Mouse (Mus musculus) gastrocnemius, postnatal 36 days (tissue): ENCODE results near the gene Ap1g2. TPM values are rescaled to one million over a fixed set of nuclear protein-coding genes. Genes with fewer than 3 reads are reported as not detected.
A peak's percentile ranks its signal among the peaks of the same experiment; 100 is the strongest.

ENCODE experiments used
- DNase-seq, 2 experiments: peaks; one replicate each; pipeline ENCODE4 v3.0.0; 2022
- intact Hi-C: fragments of 180-260 bp; cut with DNase I; formaldehyde crosslinking; loops from one replicate; pipeline ENCODE4 v1.15.1; 2025
- total RNA-seq, 2 experiments: library from RNA; stranded (reverse); gene quantifications; 2 replicates each; pipeline ENCODE4 v1.2.3; 2021

Ap1g2 gene
- total RNA-seq, 2 experiments from 2014 or later: 4.0 to 5.1 TPM

GRCm38 (mm10) chr14:55094704-55095231, 11.6 kb downstream of the Ap1g2 start, which contains the start of gene Thtpa:
Gene Thtpa, plus strand, starts transcription at chr14:55094784.
- intact Hi-C loops: loop anchor here (5.0 to 10.0 kb wide), 2 partner anchors 202 to 580 kb away; partner anchors contain the start of genes Pabpn1 and Prmt5
- DNase-seq: peak; percentile 55 to 72

- DNase-seq: no peak
- intact Hi-C loops: loop anchor here (5.0 to 10.0 kb wide), 2 partner anchors 202 to 579 kb away; partner anchors contain the start of genes Pabpn1 and Prmt5
Observed at GRCm38 (mm10) chr14:55093927-55094326, 12.5 kb downstream of the Ap1g2 start.

GRCm38 (mm10) chr14:55092011-55092577, 14.3 kb downstream of the Ap1g2 start, which contains the start of gene Zfhx2:
Gene Zfhx2, minus strand, starts transcription at chr14:55092324.
- intact Hi-C loops: loop anchor here (5.0 to 10.0 kb wide), 2 partner anchors 200 to 577 kb away; partner anchors contain the start of genes Pabpn1 and Prmt5
- DNase-seq: peak; percentile 85 to 90

GRCm38 (mm10) chr14:55091209-55091865, 15.1 kb downstream of the Ap1g2 start:
- intact Hi-C loops: loop anchor here (5.0 to 10.0 kb wide), 2 partner anchors 199 to 577 kb away; partner anchors contain the start of genes Pabpn1 and Prmt5
- DNase-seq: no peak

- intact Hi-C loops: no loop called here
- no peak for DNase-seq
Observed at GRCm38 (mm10) chr14:55089199-55089947, 17.0 kb downstream of the Ap1g2 start.

- no peak for DNase-seq
- intact Hi-C loops: no loop called here
Observed at GRCm38 (mm10) chr14:55086009-55086514, 20.3 kb downstream of the Ap1g2 start.

- intact Hi-C loops: no loop called here
- no peak for DNase-seq
Observed at GRCm38 (mm10) chr14:55085324-55086008, 20.9 kb downstream of the Ap1g2 start.

- intact Hi-C loops: no loop called here
- no peak for DNase-seq
Observed at GRCm38 (mm10) chr14:55083481-55083880, 22.9 kb downstream of the Ap1g2 start.

GRCm38 (mm10) chr14:55081105-55081504, 25.3 kb downstream of the Ap1g2 start:
- no peak for DNase-seq
- intact Hi-C loops: no loop called here

- peak; percentile 50 to 59 for DNase-seq
- intact Hi-C loops: loop anchor here (2.0 kb wide), 1 partner anchor 53 kb away; no protein-coding TSS in a partner anchor
Observed at GRCm38 (mm10) chr14:55079214-55079970, 27.0 kb downstream of the Ap1g2 start.

- intact Hi-C loops: loop anchor here (2.0 kb wide), 1 partner anchor 52 kb away; no protein-coding TSS in a partner anchor
- no peak for DNase-seq
Observed at GRCm38 (mm10) chr14:55078366-55078989, 27.9 kb downstream of the Ap1g2 start.

- DNase-seq: no peak
- intact Hi-C loops: loop anchor here (2.0 kb wide), 1 partner anchor 51 kb away; no protein-coding TSS in a partner anchor
Observed at GRCm38 (mm10) chr14:55077481-55078365, 28.7 kb downstream of the Ap1g2 start.

- intact Hi-C loops: no loop called here
Observed at GRCm38 (mm10) chr14:55076956-55077355, 29.4 kb downstream of the Ap1g2 start.

GRCm38 (mm10) chr14:55076224-55076623, 30.2 kb downstream of the Ap1g2 start:
- DNase-seq: no peak
- intact Hi-C loops: no loop called here

More at GRCm38 (mm10) chr14:55076956-55077355, 29.4 kb downstream of the Ap1g2 start:
- no peak for DNase-seq

GRCm38 (mm10) chr14:55074416-55074815, 32.0 kb downstream of the Ap1g2 start:
- intact Hi-C loops: no loop called here
- no peak for DNase-seq

GRCm38 (mm10) chr14:55071756-55072155, 34.6 kb downstream of the Ap1g2 start:
- intact Hi-C loops: no loop called here
- DNase-seq: no peak

- intact Hi-C loops: no loop called here
- no peak for DNase-seq
Observed at GRCm38 (mm10) chr14:55066042-55066441, 40.4 kb downstream of the Ap1g2 start.
